Mouse (Mus musculus): ENCODE results near the gene Xylt1. TPM values are rescaled to one million over a fixed set of nuclear protein-coding genes. Genes with fewer than 3 reads are reported as not detected.

The Xylt1 gene
- total RNA-seq, 2 experiments from 2014 or later: 4.6 to 6.2 TPM

DNA sequence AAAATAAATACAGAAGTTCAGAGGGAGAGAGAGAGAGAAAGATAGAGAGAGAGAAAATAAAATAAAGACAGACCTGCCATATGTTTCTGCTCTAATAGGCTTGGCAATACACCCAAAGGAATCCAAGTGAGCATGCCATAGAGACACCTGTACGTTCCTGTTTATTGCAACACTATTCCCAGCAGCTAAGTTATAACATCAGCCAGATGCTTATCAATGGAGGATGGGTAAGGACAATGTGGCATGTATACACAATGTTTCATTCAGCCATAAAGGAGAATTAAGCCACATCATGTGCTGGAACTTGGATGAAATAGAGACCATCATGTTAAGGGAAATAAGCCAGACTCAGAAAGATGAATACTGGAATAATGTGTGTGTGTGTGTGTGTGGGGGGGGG, 186.1 kb downstream of the Xylt1 start:
- DNase-seq: no peak

- no peak for DNase-seq
Observed at GRCm38 (mm10) chr7:117567252-117567651, 186.5 kb downstream of the Xylt1 start.

DNA sequence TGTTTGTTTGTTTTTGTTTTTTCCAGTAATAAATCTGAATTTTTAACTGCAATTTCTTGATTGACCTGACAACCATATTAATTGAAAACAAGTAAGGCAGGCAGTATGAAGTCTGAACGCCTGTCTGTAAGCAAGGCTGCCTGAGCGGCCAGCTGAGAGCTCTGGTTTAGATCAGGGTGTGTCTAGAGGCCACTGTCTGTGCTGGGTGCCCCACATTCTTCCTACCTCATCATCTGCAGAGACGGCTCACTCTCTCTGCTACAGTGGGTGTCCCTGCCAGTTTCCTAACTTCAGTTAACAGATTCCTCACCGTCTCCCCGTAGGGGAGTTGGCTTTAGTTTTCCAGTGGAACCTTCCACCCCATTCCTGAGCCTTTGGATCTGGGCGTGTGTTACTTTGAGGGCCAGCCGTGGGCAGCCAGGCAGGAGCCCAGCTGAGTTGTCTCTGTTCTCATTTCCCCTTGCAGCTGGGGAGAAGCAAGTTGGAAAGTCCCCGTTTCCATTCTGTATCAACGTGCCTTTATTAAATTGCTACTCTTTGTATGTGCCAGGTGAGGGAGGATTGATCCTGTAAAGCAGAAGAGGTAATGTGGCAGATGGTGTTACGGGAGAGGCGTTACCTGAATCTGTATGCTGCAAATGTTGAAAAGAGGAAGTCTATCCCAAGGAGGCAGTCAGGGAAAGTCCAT, 187.0 kb downstream of the Xylt1 start:
- DNase-seq: no peak

DNA sequence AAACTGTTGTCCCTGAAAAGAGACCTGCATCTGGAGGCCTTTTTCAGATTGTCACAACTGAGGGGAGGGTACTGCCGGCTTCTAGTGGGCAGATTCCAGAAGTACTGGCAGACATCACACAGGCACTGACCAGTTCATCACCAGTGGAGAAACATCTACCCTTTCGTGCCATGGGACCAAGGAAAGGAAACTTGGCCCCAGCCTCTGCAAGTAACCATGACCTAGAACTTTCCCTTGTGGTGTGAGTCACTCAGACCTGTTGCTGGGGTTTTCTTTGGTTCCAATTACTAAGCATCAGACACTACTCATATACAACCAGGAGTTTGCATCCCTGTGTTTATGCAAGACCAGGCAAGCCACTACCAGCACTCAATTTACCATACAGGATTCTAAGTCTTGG, 190.4 kb downstream of the Xylt1 start:
- DNase-seq: no peak

DNA sequence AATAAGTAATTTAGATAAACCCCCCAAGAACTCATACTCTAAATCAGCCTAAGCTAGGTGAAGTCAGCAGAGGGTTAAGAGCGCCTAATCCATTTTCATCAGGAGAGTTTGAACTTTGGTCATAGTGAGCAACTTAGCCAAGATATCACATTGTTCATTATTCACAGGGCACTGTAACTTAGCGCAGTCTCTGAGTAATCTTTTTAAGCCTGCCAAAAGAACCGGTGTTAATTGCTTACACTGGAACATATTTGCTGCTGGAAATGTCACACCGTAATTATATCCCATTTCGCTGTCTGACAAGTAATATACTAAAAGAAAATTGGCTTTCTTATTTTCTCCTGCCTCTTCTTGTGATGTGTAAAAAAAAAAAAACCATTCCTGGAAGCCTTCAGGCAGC, 190.9 kb downstream of the Xylt1 start:
- DNase-seq: no peak

DNA sequence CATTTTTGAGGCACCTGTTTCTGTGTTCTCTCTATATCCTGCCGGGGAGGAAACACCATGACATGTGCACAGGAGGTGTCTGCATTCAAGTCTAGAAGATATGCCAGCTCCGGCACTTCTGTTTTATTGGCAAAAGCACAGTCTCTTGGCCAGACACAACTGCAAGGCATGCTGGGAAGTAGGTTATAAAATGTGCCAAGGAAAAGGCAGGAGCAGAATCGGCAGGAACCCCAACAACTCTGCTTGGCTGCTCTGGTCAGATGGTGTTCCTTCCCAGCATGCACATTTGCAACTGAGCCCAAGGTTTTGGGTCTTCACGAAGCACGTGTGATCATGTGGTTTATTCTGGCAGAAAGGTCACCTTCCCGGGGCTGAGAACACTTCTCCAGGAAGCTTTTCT, 192.4 kb downstream of the Xylt1 start:
- DNase-seq: no peak

DNA sequence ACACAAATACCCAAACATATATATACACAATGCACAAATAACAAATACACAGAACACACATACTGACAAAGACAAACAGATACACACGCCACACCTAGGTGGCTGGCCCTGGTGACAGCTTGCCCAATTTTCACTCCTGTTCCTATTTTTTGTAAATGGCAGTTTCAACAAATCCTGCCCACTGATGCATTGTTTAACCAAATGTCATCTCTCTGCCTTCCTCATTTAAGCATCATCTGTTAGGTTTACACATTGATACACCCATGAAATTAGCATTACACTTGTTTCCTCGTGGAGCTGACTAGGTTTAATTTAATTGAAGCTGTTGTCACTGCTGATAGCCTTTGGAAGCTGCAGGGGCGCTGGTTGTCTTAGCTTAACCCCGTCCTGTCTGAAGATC, 194.6 kb downstream of the Xylt1 start:
- DNase-seq: no peak

DNA sequence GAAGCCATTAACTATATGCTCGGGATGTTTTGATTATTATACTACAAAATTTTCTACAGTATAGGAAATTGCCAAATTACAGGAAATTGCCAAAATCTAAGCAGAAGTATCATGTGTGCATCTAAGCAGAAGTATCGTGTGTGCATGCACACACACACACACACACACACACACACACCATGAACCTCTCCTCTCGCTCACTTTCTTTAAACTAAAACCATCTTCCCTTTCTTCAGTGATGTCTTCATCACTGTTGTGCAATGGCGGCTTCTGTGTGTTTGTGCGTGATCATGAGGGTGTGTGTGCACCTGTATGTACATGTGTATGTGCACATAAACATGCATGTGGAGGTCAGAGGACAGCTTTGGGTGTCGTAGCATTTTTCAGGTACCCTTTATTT, 196.3 kb downstream of the Xylt1 start:
- no peak for DNase-seq

DNA sequence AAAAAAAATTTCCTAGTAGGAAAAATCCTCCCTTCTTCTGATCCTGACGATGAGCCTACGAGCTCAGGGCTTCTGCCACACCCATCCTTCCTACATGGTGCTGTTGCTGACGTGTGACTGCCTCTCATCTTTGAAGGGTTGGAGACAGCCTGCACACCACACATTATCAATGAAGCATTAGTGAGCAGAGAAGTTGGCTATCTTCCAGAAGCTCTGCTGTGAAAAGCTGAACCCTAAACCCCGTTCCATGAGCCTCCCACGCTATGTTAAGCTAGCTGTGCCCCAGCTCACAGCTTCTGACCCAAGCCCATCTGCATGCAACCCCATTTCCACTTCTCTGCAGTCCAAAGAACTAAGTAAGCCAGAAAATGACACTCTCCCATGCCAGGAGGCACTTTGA, 204.4 kb downstream of the Xylt1 start:
- no peak for DNase-seq

- DNase-seq: no peak
Observed at GRCm38 (mm10) chr7:117586811-117587210, 206.0 kb downstream of the Xylt1 start.

GRCm38 (mm10) chr7:117587234-117587929, 206.6 kb downstream of the Xylt1 start:
- no peak for DNase-seq

DNA sequence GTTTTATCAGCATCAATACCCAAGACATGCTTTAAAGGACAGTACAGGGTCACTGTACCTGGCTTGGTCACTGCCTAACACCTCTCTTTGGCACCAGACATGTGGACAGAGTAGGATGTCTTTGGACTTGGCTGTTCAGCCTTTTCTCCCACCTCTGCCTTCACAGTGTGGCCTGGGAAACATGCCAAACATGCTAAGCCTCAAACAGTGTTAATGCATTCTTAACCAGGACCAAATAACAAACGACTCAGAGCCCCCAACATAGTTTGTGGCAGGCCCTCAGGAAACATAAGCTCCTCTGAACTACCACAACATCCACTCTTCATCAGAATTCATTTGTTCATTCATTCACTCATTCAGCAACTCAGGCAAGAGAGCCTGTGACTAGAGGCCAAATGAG, 207.6 kb downstream of the Xylt1 start:
- no peak for DNase-seq

GRCm38 (mm10) chr7:117589359-117589758, 208.6 kb downstream of the Xylt1 start:
- DNase-seq: no peak

DNA sequence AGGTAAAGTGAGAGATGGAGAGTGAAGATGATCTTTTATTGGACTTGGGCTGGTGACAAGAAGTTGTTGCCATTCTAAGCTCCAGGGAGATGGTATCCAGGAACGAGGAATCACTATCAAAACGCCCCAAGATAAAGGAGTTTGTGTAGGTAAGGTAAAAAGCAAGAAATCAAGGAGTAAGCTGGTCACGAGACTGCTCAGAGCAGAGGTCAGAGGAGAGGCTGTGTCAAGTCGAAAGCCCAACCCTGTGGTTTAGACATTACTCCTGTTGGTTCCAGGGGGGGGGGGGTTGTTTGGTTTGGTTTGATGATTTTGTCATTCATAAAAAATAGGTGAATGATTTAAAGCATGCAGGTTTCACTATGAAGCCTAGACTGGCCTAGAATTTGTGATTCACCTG, 209.0 kb downstream of the Xylt1 start:
- DNase-seq: no peak

DNA sequence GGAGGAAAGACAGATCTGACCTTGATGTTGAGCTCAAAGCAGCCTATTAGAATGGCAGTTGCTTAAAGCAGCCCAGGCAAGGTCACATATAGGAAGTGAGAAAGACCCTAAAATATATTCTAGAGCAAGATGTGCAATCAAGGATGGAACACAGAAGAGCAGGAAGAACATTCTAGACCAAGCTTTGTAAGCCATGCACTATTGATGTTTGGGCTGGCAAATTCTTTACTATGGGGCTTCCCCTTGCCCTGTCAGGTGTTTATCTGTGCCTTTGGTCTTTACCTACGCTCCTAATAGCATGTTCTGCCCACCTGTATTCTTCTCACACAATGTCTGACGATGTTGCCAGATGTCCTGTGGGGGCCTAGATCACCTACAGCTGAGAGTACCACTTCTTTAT, 213.4 kb downstream of the Xylt1 start:
- DNase-seq: no peak

GRCm38 (mm10) chr7:117595029-117595695, 214.4 kb downstream of the Xylt1 start:
- no peak for DNase-seq

- DNase-seq: no peak
Observed at GRCm38 (mm10) chr7:117600443-117600842, 219.7 kb downstream of the Xylt1 start.

DNA sequence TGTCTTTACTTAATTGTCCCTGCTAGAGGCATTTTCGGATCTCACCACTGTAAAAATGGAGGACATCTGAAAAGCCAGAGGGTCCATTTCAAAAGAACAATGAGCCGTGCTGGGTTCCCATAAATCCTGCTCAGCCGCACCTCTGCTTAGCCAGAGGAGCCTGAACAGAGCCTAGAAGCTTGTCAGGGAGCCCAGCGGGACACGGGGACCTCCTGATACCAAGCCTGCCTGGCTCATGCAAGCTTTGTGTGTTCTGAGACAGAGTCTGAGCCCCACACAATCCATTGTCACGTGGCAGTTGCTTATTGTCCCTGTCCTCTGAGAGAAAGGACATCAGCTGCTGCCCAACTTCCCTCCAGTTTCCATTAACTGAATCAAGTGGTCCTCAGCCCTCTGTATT, 229.7 kb downstream of the Xylt1 start:
- no peak for DNase-seq

DNA sequence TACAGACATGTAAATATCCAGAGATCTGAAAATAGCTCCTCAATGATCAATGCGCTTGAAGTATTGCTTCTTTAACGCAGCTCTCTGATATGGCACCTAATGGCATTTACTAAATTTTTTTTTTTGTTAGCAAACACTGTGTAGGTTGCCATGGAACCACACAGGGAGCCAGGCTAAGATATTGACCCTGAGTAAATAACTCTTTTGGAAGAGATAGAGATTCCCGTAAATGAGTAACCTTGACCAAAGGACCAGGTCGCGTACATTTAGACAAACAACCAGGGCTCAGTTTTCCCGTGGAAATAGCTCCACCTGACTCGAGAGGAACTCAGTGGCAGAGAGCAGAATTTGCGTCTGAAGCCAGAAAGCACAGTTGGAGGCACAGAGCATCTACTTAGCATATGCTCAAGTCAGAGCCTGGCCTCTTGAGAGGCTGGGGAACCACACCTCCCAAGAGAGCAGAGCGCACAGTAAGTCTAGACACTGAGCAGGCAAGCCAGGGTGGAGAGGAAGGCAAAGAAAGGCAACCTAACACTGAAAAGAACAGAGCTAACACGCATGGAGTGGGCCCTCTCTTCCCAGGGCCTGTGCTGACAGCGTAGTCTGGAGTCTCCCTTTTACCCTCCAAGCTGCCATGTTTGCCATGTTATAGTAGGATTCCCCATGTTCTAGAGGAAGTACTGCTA, 232.2 kb downstream of the Xylt1 start:
- DNase-seq: no peak

DNA sequence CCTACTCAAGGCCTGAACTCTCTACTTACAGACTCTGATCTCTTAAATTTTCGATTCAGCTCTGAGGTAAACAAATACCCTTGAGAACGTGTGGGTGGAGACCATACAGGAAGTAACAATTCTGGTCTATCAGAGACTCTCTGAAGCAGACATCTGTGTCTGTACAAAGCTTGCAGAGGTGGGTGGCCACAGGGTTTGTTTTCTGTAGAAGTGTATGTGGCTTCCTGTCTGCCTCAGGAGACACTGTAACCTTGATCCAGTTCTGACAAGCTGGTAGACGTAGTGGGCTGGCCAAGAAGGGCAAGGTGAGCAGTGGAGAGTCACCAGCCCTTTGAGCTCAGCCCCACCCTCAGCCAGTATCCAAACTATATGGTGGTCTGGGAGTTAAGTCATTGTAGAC, 233.0 kb downstream of the Xylt1 start:
- DNase-seq: no peak

DNA sequence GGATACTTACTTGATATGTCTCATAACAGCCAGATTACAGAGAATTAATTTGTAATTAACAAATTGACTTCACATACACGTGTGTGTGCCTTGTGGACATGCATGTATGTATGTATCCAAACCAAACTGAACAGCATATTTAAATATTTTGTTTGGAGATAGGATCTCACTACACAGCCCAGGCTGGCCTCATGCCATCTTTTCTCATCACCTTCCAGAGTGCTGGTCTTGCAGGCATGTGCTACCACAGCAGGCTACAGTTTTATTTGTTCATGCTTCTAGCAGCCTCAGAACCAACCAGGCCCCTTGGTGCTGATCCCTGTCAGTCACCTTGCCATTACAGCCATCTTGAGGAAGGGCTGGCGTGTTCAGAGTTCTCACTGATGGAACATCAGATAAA, 233.6 kb downstream of the Xylt1 start:
- no peak for DNase-seq

DNA sequence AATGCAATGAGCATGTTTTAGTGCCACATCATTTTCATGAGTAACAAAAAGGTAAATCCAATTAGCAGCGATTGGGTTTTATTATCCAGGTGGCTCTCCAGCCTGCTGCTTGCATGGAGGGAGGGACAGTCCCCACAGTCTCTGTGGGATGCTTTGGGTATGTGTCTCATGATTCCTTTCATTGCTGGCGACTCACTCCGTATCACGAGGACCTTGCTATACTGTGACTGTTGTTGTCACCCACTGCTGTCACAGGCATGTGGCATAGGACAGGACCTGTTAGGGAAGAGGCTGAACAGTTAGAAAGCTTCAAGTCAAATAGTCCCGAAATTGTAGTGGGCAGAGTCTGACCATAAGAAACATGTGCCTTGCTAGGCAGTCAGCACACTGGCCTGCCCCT, 234.1 kb downstream of the Xylt1 start:
- DNase-seq: no peak

DNA sequence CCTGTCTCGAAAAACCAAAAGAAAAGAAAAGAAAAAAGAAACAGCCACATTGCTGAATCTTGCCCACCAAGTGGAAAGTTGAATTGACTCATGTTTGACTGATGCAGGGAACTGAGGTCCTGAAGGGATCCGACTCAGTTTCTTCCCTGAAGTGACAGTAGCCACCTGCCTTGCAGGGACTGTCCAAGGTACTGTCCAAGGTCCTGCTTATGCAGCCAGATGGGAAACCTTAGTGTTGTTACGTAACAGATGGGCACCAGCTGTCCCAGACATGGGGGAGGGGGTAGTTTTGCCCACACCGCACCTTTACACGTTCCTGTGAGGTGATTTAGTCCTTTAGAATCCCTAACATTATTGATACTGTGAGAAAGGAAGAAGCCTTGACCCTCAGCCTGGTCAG, 235.5 kb downstream of the Xylt1 start:
- DNase-seq: no peak

Data from gastrocnemius, postnatal 25 days (tissue).